18 mouse cellular contexts compared by ENCODE assay signal in the genomic region with DNA sequence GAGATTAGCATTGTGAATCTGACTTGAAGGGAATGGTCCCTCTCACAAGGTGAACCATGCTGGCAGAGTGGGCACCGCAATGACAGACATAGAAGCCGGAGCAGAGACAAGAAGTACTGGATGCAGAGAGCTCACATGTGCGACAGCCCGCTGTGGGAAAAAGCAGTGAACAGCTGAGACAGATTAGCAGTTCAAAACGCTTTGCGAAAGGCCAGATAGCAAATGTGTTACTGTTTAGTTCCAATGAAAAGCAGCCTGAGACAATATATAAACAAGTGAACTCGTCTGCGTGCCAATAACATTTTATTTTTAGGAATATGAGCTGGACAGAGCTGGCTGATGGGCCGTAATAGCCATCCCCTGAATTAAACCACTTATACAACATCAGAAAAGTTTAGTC. TPM values are rescaled to one million over a fixed set of nuclear protein-coding genes. Genes with fewer than 3 reads are reported as not detected.
DNase-seq lines count a peak whose midpoint lies in the region; ATAC-seq and TF ChIP-seq lines count a peak whose summit lies in the region.
"Had no signal": no experiment of that assay in that cellular context is flagged by ENCODE, and none has a peak within 500 bp of the region (broad histone marks: within the 10 kb centered on the region; RNA-seq: fewer than 3 reads in every experiment).

No protein-coding gene starts in this region.

- WGBS in liver, adult 2 months: 87% methylated on average over 9 of the region's 9 CpGs
- whole genome bisulfite sequencing in liver, embryonic 12.5 days (ENCODE audit: insufficient replicate concordance): 74% methylated on average over 9 of the region's 9 CpGs
- WGBS in embryonic facial prominence, embryonic 11.5 days: 38% methylated on average over 9 of the region's 9 CpGs
- 27% methylated on average over 9 of the region's 9 CpGs for WGBS in limb, embryonic 14.5 days

- no peak overlapping the region for H3K27ac ChIP-seq in liver, adult 2 months (replicated peaks; ENCODE audit: insufficient read depth, low read depth, low read length)
- no peak overlapping the region for H3K27ac ChIP-seq in liver, embryonic 12.5 days
- H3K27ac ChIP-seq in embryonic facial prominence, embryonic 11.5 days (replicated peaks; ENCODE audit: low read depth, low read length): no peak overlapping the region
- no peak overlapping the region for H3K27ac ChIP-seq in limb, embryonic 14.5 days (replicated peaks; ENCODE audit: low read depth, low read length)
- H3K27ac ChIP-seq: heart, embryonic 15.5 days; liver, embryonic 15.5 days had no signal

- H3K27me3 ChIP-seq in liver, adult 2 months (ENCODE audit: control insufficient read depth, insufficient read depth, low read length): no peaks in the 10 kb centered on the region
- no peaks in the 10 kb centered on the region for H3K27me3 ChIP-seq in liver, embryonic 12.5 days (replicated peaks)
- no peaks in the 10 kb centered on the region; the same call in 1 of the 2 replicates for H3K27me3 ChIP-seq in embryonic facial prominence, embryonic 11.5 days (ENCODE audit: control insufficient read depth, insufficient read depth, low read length)
- no peaks in the 10 kb centered on the region for H3K27me3 ChIP-seq in limb, embryonic 14.5 days (ENCODE audit: control insufficient read depth, insufficient read depth, low read length)
- H3K27me3 ChIP-seq: heart, embryonic 15.5 days; liver, embryonic 15.5 days had no signal

- TF ChIP-seq CTCF in liver, adult 2 months (IDR thresholded peaks at IDR 0.05; ENCODE audit: low read depth, low read length): no peak

- no peaks in the 10 kb centered on the region for H3K9me3 ChIP-seq in liver, embryonic 12.5 days (replicated peaks)
- no peaks in the 10 kb centered on the region for H3K9me3 ChIP-seq in embryonic facial prominence, embryonic 11.5 days (replicated peaks; ENCODE audit: control insufficient read depth, low read length)
- no peaks in the 10 kb centered on the region for H3K9me3 ChIP-seq in limb, embryonic 14.5 days (ENCODE audit: control insufficient read depth, low read length)
- H3K9me3 ChIP-seq: G1E; heart, embryonic 15.5 days; liver, embryonic 15.5 days; megakaryocyte, embryonic 14.5 days had no signal

- no peak overlapping the region for H3K9ac ChIP-seq in liver, adult 2 months (ENCODE audit: low read depth, low read length)
- H3K9ac ChIP-seq in liver, embryonic 12.5 days: no peak overlapping the region
- H3K9ac ChIP-seq in embryonic facial prominence, embryonic 11.5 days (replicated peaks; ENCODE audit: low read length): no peak overlapping the region
- no peak overlapping the region for H3K9ac ChIP-seq in limb, embryonic 14.5 days (ENCODE audit: low read depth, low read length, severe bottlenecking)
- H3K9ac ChIP-seq: heart, embryonic 15.5 days; liver, embryonic 15.5 days had no signal

- ATAC-seq in liver, embryonic 12.5 days: no peak
- no peak for ATAC-seq in embryonic facial prominence, embryonic 11.5 days (replicated peaks; ENCODE audit: insufficient number of reproducible peaks, low FRiP score, low TSS enrichment, low read depth)
- ATAC-seq in limb, embryonic 14.5 days (ENCODE audit: low FRiP score, low read depth): no peak
- ATAC-seq: CD4-positive, CD25-positive, alpha-beta regulatory T cell, adult 4 months; midbrain, embryonic 16.5 days had no signal

- H3K36me3 ChIP-seq in liver, adult 2 months (ENCODE audit: control insufficient read depth, insufficient read depth, low read length): no peaks in the 10 kb centered on the region
- H3K36me3 ChIP-seq in liver, embryonic 12.5 days: no peaks in the 10 kb centered on the region
- H3K36me3 ChIP-seq in embryonic facial prominence, embryonic 11.5 days (replicated peaks; ENCODE audit: control insufficient read depth, insufficient read depth, low read depth, low read length): no peaks in the 10 kb centered on the region
- H3K36me3 ChIP-seq in limb, embryonic 14.5 days (ENCODE audit: control insufficient read depth, insufficient read depth, low read length): no peaks in the 10 kb centered on the region
- H3K36me3 ChIP-seq: G1E; heart, embryonic 15.5 days; liver, embryonic 15.5 days had no signal

- no peak for TF ChIP-seq POLR2A in liver, adult 2 months (IDR thresholded peaks at IDR 0.05; ENCODE audit: extremely low read depth, insufficient read depth, low read length)
- no peak for TF ChIP-seq POLR2A in limb, embryonic 14.5 days (IDR thresholded peaks at IDR 0.05; ENCODE audit: borderline replicate concordance, extremely low read depth, insufficient read depth, insufficient read length)

- peak; percentile 41 for DNase-seq in embryo, embryonic 10 days (ENCODE audit: low spot score)
- DNase-seq in embryo, embryonic 9.5 days (ENCODE audit: extremely low spot score): no peak
- DNase-seq in liver, adult 2 months (ENCODE audit: extremely low read depth, low read depth, low spot score): peak; percentile 14
- DNase-seq in embryonic facial prominence, embryonic 11.5 days (ENCODE audit: low spot score): peak; percentile 81
- DNase-seq in limb, embryonic 14.5 days (ENCODE audit: low spot score): peak; percentile 68
- DNase-seq in cerebellum, postnatal 10 days: no peak
- no peak for DNase-seq in spleen, postnatal 14 days (ENCODE audit: low spot score in 2 of 2)
- DNase-seq: adrenal gland, adult 8-10 months; cerebellum, postnatal 14 days; kidney, adult 8-10 months; right cerebral cortex, adult 18-20 months had no signal

- H3K4me2 ChIP-seq in liver, embryonic 12.5 days: no peak overlapping the region
- H3K4me2 ChIP-seq in embryonic facial prominence, embryonic 11.5 days (ENCODE audit: low read depth, low read length): no peak overlapping the region
- H3K4me2 ChIP-seq in limb, embryonic 14.5 days (replicated peaks; ENCODE audit: low read depth, low read length, severe bottlenecking): no peak overlapping the region
- H3K4me2 ChIP-seq: heart, embryonic 15.5 days; liver, embryonic 15.5 days had no signal

- no peaks in the 10 kb centered on the region for H3K4me1 ChIP-seq in liver, adult 2 months (ENCODE audit: control insufficient read depth, insufficient read depth, low read length)
- peaks cover 4% of the 10 kb centered on the region; the same call in 1 of the 2 replicates for H3K4me1 ChIP-seq in liver, embryonic 12.5 days
- H3K4me1 ChIP-seq in embryonic facial prominence, embryonic 11.5 days (ENCODE audit: control insufficient read depth, insufficient read depth, low read length): no peaks in the 10 kb centered on the region
- H3K4me1 ChIP-seq in limb, embryonic 14.5 days (ENCODE audit: control insufficient read depth, insufficient read depth, low read length): 0 out of 2 replicates have a peak, but pooled peaks cover 5% of the 10 kb centered on the region

- H3K79me2 ChIP-seq in liver, adult 2 months (ENCODE audit: control insufficient read depth, insufficient read depth, low read length): no peaks in the 10 kb centered on the region

- H3K4me3 ChIP-seq in liver, adult 2 months (ENCODE audit: insufficient read depth, low read depth, low read length): no peak overlapping the region
- no peak overlapping the region for H3K4me3 ChIP-seq in liver, embryonic 12.5 days
- no peak overlapping the region for H3K4me3 ChIP-seq in embryonic facial prominence, embryonic 11.5 days (ENCODE audit: low read depth, low read length)
- no peak overlapping the region for H3K4me3 ChIP-seq in limb, embryonic 14.5 days (replicated peaks; ENCODE audit: low read length)
- H3K4me3 ChIP-seq: heart, embryonic 15.5 days; liver, embryonic 15.5 days; megakaryocyte, embryonic 14.5 days had no signal

RNA-seq across cellular contexts. Expression of gene Eid1, which starts 8.9 kb away (rescaled TPM):
- total RNA-seq in liver, adult 2 months (2014; rRNA removed): 7.9 and 11.1 TPM in 2 replicates
- polyA plus RNA-seq in liver, adult 2 months (2012; rRNA removed): 4.4 and 4.5 TPM in 2 replicates
- 59.9 and 61.6 TPM in 2 replicates for polyA plus RNA-seq in liver, embryonic 12.5 days (2016; fragmentation: Nextera tagmentation; extraction: Ambion mirVana)
- 332 and 336 TPM in 2 replicates for polyA plus RNA-seq in embryonic facial prominence, embryonic 11.5 days (2014; fragmentation: Nextera tagmentation; extraction: Ambion mirVana)
- 143 and 182 TPM in 2 replicates for polyA plus RNA-seq in limb, embryonic 14.5 days (2012; rRNA removed)
- 298 and 313 TPM in 2 replicates for polyA plus RNA-seq in limb, embryonic 14.5 days (2014; fragmentation: Nextera tagmentation; extraction: Ambion mirVana)
- polyA plus RNA-seq: G1E had no signal

RNA-seq across cellular contexts. Expression of gene Shc4, which starts 42.1 kb away (rescaled TPM):
- 0.18 and 0.27 TPM in 2 replicates for total RNA-seq in liver, adult 2 months (2014; rRNA removed)
- 0.26 and 0.32 TPM in 2 replicates for polyA plus RNA-seq in liver, adult 2 months (2012; rRNA removed)
- polyA plus RNA-seq in liver, embryonic 12.5 days (2016; fragmentation: Nextera tagmentation; extraction: Ambion mirVana): 0.82 and 0.96 TPM in 2 replicates
- polyA plus RNA-seq in embryonic facial prominence, embryonic 11.5 days (2014; fragmentation: Nextera tagmentation; extraction: Ambion mirVana): 1.2 and 1.3 TPM in 2 replicates
- 1.2 and 1.3 TPM in 2 replicates for polyA plus RNA-seq in limb, embryonic 14.5 days (2012; rRNA removed)
- 0.74 and 1.1 TPM in 2 replicates for polyA plus RNA-seq in limb, embryonic 14.5 days (2014; fragmentation: Nextera tagmentation; extraction: Ambion mirVana)
- polyA plus RNA-seq: CD4-positive, CD25-positive, alpha-beta regulatory T cell, adult 4 months had no signal

RNA-seq across cellular contexts. Expression of gene Cep152, which starts 56.9 kb away (rescaled TPM):
- total RNA-seq in liver, adult 2 months (2014; rRNA removed): 2.5 and 3.0 TPM in 2 replicates
- polyA plus RNA-seq in liver, adult 2 months (2012; rRNA removed): 0.57 and 0.69 TPM in 2 replicates
- 7.0 and 7.2 TPM in 2 replicates for polyA plus RNA-seq in liver, embryonic 12.5 days (2016; fragmentation: Nextera tagmentation; extraction: Ambion mirVana)
- polyA plus RNA-seq in embryonic facial prominence, embryonic 11.5 days (2014; fragmentation: Nextera tagmentation; extraction: Ambion mirVana): 8.6 and 8.7 TPM in 2 replicates
- polyA plus RNA-seq in limb, embryonic 14.5 days (2012; rRNA removed): 5.3 and 6.9 TPM in 2 replicates
- 5.3 and 6.2 TPM in 2 replicates for polyA plus RNA-seq in limb, embryonic 14.5 days (2014; fragmentation: Nextera tagmentation; extraction: Ambion mirVana)

Comparison
In these comparisons a context has a peak if more than half of its experiments do, and no peak if none do; other contexts are left out.
1. DNase-seq: peak in embryo, embryonic 10 days (single experiment), liver, adult 2 months (single experiment), embryonic facial prominence, embryonic 11.5 days (single experiment) and limb, embryonic 14.5 days (single experiment); none in embryo, embryonic 9.5 days (single experiment), cerebellum, postnatal 10 days (0 of 2) and spleen, postnatal 14 days (0 of 2).
2. RNA of gene Eid1, which starts 8.9 kb away (polyA plus RNA-seq): 332 to 336 TPM in embryonic facial prominence, embryonic 11.5 days, 143 to 313 TPM in limb, embryonic 14.5 days and 59.9 to 61.6 TPM in liver, embryonic 12.5 days; 4.4 to 4.5 TPM in liver, adult 2 months; every median in the first group is over 10 times any median in the second.